Mouse (Mus musculus) kidney, embryonic 16.5 days (tissue): ENCODE measurements around the gene Pnmt. TPM values are rescaled to one million over a fixed set of nuclear protein-coding genes. Genes with fewer than 3 reads are reported as not detected.
A peak's percentile ranks its signal among the peaks of the same experiment; 100 is the strongest.

ENCODE experiments used
- ATAC-seq: fragments of 200-750 bp; cut with Nextera tagmentation; 2 replicates; pipeline ENCODE4 v1.8.0; 2017; ENCODE audit warnings: moderate TSS enrichment; ENCODE audit not compliant: low FRiP score, low TSS enrichment
- H3K27ac ChIP-seq: fragments of 300-500 bp; sonication (generic); 2 replicates; pipeline ENCODE4 v1.5.1; 2014; ENCODE audit warnings: low read length
- H3K27me3 ChIP-seq: fragments of 300-500 bp; sonication (generic); 2 replicates; pipeline ENCODE4 v1.6.1; 2014; ENCODE audit warnings: low read length, control low read depth, mixed read lengths; ENCODE audit not compliant: insufficient read depth
- H3K36me3 ChIP-seq: fragments of 300-500 bp; sonication (generic); 2 replicates; pipeline ENCODE4 v1.6.1; 2014; ENCODE audit warnings: low read length, control low read depth, mixed read lengths; ENCODE audit not compliant: insufficient read depth
- H3K4me1 ChIP-seq: fragments of 300-500 bp; sonication (generic); 2 replicates; pipeline ENCODE4 v1.6.1; 2014; ENCODE audit warnings: low read length, control low read depth, mixed read lengths; ENCODE audit not compliant: insufficient read depth
- H3K4me2 ChIP-seq: fragments of 300-500 bp; sonication (generic); replicated peaks from 2 replicates; pipeline ENCODE4 v1.6.1; 2014; ENCODE audit warnings: low read depth, low read length
- H3K4me3 ChIP-seq: fragments of 300-500 bp; sonication (generic); 2 replicates; pipeline ENCODE4 v1.5.1; 2014; ENCODE audit warnings: mild to moderate bottlenecking, low read length
- H3K9ac ChIP-seq: fragments of 300-500 bp; sonication (generic); replicated peaks from 2 replicates; pipeline ENCODE4 v1.6.1; 2014; ENCODE audit warnings: low read length
- H3K9me3 ChIP-seq: fragments of 300-500 bp; sonication (generic); 2 replicates; pipeline ENCODE4 v1.6.1; 2016; ENCODE audit warnings: low read length, control low read depth
- WGBS: fragments of 180-500 bp; shearing (Covaris S2); extraction: QIAGEN DNeasy Blood & Tissue Kit; methylation state at CpG from one replicate; pipeline ENCODE4 v1.1.7; 2014; 5-methylcytosine and 5-hydroxymethylcytosine counted together
- polyA plus RNA-seq: library from polyadenylated mRNA; unstranded; fragments of >200 nt; fragmentation: Nextera tagmentation; extraction: Ambion mirVana; gene quantifications from 2 replicates; pipeline ENCODE4 v1.2.1, GENCODE M21; 2015

Pnmt gene
- polyA plus RNA-seq, 1 experiment from 2014 or later, result 2.5 TPM

- WGBS, result 4% methylated on average over 13 of the region's 13 CpGs
- peak overlapping the region; percentile 79 for H3K9ac ChIP-seq
- H3K27ac ChIP-seq, result peak overlapping the region; percentile 91
- H3K9me3 ChIP-seq, result no peaks in the 10 kb centered on the region
- 0 out of 2 replicates have a peak, but pooled peaks cover 3% of the 10 kb centered on the region for H3K27me3 ChIP-seq
- H3K4me3 ChIP-seq, result peak overlapping the region; percentile 80
- peaks cover 59% of the 10 kb centered on the region for H3K4me1 ChIP-seq
- H3K36me3 ChIP-seq, result no peaks in the 10 kb centered on the region
- H3K4me2 ChIP-seq, result peak overlapping the region; percentile 78
- ATAC-seq, result peak; percentile 37
Observed at GRCm38 (mm10) chr11:98357396-98358160, 28.7 kb upstream of the Pnmt start.

- Histone ChIP-seq H3K27ac (peak within 1 kb of the TSS; percentile 91), H3K9me3 (no peaks in the 10 kb centered on the region), H3K4me1 (peaks cover 59% of the 10 kb centered on the region), H3K4me2 (peak within 1 kb of the TSS; percentile 78), H3K27me3 (no peaks in the 10 kb centered on the region), H3K9ac (peak within 1 kb of the TSS; percentile 79), H3K4me3 (peak within 1 kb of the TSS; percentile 80), H3K36me3 (no peaks in the 10 kb centered on the region)
- WGBS, result under 1% methylated on average over 60 of the region's 60 CpGs
- peak; percentile 87 for ATAC-seq
Observed at GRCm38 (mm10) chr11:98358161-98359083, 27.8 kb upstream of the Pnmt start, which contains the start of gene Stard3. Stard3 (plus strand) TSS chr11:98358368.

- H3K4me2 ChIP-seq, result peak overlapping the region; percentile 20; the same call in 1 of the 2 replicates
- no peak for ATAC-seq
- H3K9ac ChIP-seq, result peak overlapping the region; percentile 31
- no peak overlapping the region for H3K4me3 ChIP-seq
- peaks cover 49% of the 10 kb centered on the region for H3K4me1 ChIP-seq
- H3K36me3 ChIP-seq, result no peaks in the 10 kb centered on the region
- no peaks in the 10 kb centered on the region for H3K27me3 ChIP-seq
- H3K9me3 ChIP-seq, result no peaks in the 10 kb centered on the region
- 41% methylated on average over 9 of the region's 9 CpGs for WGBS
- peak overlapping the region; percentile 62 for H3K27ac ChIP-seq
Observed at GRCm38 (mm10) chr11:98360866-98361521, 25.3 kb upstream of the Pnmt start.

GRCm38 (mm10) chr11:98363817-98364216 lies 22.4 kb upstream of the Pnmt start:
- no peak overlapping the region for H3K4me2 ChIP-seq
- H3K27me3 ChIP-seq, result no peaks in the 10 kb centered on the region
- ATAC-seq, result no peak
- H3K4me1 ChIP-seq, result peaks cover 33% of the 10 kb centered on the region
- 80% methylated on average over 5 of the region's 5 CpGs for WGBS
- no peak overlapping the region for H3K4me3 ChIP-seq
- H3K36me3 ChIP-seq, result no peaks in the 10 kb centered on the region
- H3K9ac ChIP-seq, result no peak overlapping the region
- no peaks in the 10 kb centered on the region for H3K9me3 ChIP-seq
- no peak overlapping the region for H3K27ac ChIP-seq

- peaks cover 28% of the 10 kb centered on the region for H3K4me1 ChIP-seq
- ATAC-seq, result no peak
- no peak overlapping the region for H3K27ac ChIP-seq
- H3K27me3 ChIP-seq, result no peaks in the 10 kb centered on the region
- 96% methylated on average over 5 of the region's 5 CpGs for WGBS
- H3K4me2 ChIP-seq, result no peak overlapping the region
- no peaks in the 10 kb centered on the region for H3K36me3 ChIP-seq
- H3K9ac ChIP-seq, result no peak overlapping the region
- H3K9me3 ChIP-seq, result no peaks in the 10 kb centered on the region
- no peak overlapping the region for H3K4me3 ChIP-seq
Observed at GRCm38 (mm10) chr11:98364410-98364809, 21.8 kb upstream of the Pnmt start.

- no peaks in the 10 kb centered on the region for H3K9me3 ChIP-seq
- WGBS, result 72% methylated on average over 10 of the region's 10 CpGs
- no peaks in the 10 kb centered on the region for H3K36me3 ChIP-seq
- H3K4me3 ChIP-seq, result no peak overlapping the region
- no peak overlapping the region for H3K9ac ChIP-seq
- H3K4me1 ChIP-seq, result peaks cover 12% of the 10 kb centered on the region
- no peak overlapping the region for H3K4me2 ChIP-seq
- no peaks in the 10 kb centered on the region for H3K27me3 ChIP-seq
- H3K27ac ChIP-seq, result no peak overlapping the region
- no peak for ATAC-seq
Observed at GRCm38 (mm10) chr11:98366290-98366689, 20.0 kb upstream of the Pnmt start.

GRCm38 (mm10) chr11:98367171-98367862 lies 18.9 kb upstream of the Pnmt start:
- ATAC-seq, result no peak

GRCm38 (mm10) chr11:98367863-98368186 lies 18.4 kb upstream of the Pnmt start:
- no peak overlapping the region for H3K4me3 ChIP-seq
- no peak overlapping the region for H3K9ac ChIP-seq
- H3K27me3 ChIP-seq, result no peaks in the 10 kb centered on the region
- WGBS, result 74% methylated on average over 7 of the region's 7 CpGs
- H3K27ac ChIP-seq, result no peak overlapping the region
- no peak overlapping the region for H3K4me2 ChIP-seq
- ATAC-seq, result no peak
- H3K9me3 ChIP-seq, result no peaks in the 10 kb centered on the region
- 0 out of 2 replicates have a peak, but pooled peaks cover 3% of the 10 kb centered on the region for H3K4me1 ChIP-seq
- no peaks in the 10 kb centered on the region for H3K36me3 ChIP-seq

More at GRCm38 (mm10) chr11:98367171-98367862, 18.9 kb upstream of the Pnmt start:
- Histone ChIP-seq H3K4me1 (peaks cover 5% of the 10 kb centered on the region; the same call in 1 of the 2 replicates), H3K27ac (no peak overlapping the region), H3K9ac (no peak overlapping the region), H3K27me3 (no peaks in the 10 kb centered on the region), H3K4me2 (no peak overlapping the region), H3K9me3 (no peaks in the 10 kb centered on the region), H3K4me3 (no peak overlapping the region), H3K36me3 (no peaks in the 10 kb centered on the region)
- 68% methylated on average over 10 of the region's 10 CpGs for WGBS

- H3K9me3 ChIP-seq, result no peaks in the 10 kb centered on the region
- no peak overlapping the region for H3K4me2 ChIP-seq
- no peaks in the 10 kb centered on the region for H3K36me3 ChIP-seq
- H3K27ac ChIP-seq, result no peak overlapping the region
- H3K4me1 ChIP-seq, result 0 out of 2 replicates have a peak, but pooled peaks cover 3% of the 10 kb centered on the region
- no peak overlapping the region for H3K9ac ChIP-seq
- H3K27me3 ChIP-seq, result no peaks in the 10 kb centered on the region
- H3K4me3 ChIP-seq, result no peak overlapping the region
- WGBS, result 83% methylated on average over 6 of the region's 6 CpGs
- no peak for ATAC-seq
Observed at GRCm38 (mm10) chr11:98369337-98369736, 16.9 kb upstream of the Pnmt start.
